Mouse (Mus musculus): ENCODE results near the gene Calcoco1.
"Not testable (repeated sequence)": the region's sequence is repeated elsewhere in the genome, so short reads cannot be mapped to it uniquely, and the experiment has no call there.

GRCm38 (mm10) chr15:102662601-102663000 lies 59.4 kb downstream of the Calcoco1 start:
- not testable (repeated sequence) for TF ChIP-seq POLR2A (IDR thresholded peaks at IDR 0.05; ENCODE audit: borderline replicate concordance, control insufficient read depth, low read depth, low read length); CTCF (IDR thresholded peaks at IDR 0.05; ENCODE audit: control insufficient read depth, insufficient read depth, low read length)

All from bone marrow, adult 2 months (tissue).